Mouse (Mus musculus): Measurements from ENCODE around the gene Hspb7.

Hspb7 gene

GRCm38 (mm10) chr4:141420192-141420829, at the start of gene Hspb7:
Gene Hspb7 (plus strand): TSS chr4:141420779.
- no peak for DNase-seq (ENCODE audit: low read depth, low spot score)

GRCm38 (mm10) chr4:141372426-141372825, 48.2 kb upstream of the Hspb7 start:
- DNase-seq (ENCODE audit: low read depth, low spot score), result no peak

- no peak for DNase-seq (ENCODE audit: low read depth, low spot score)
Measured at GRCm38 (mm10) chr4:141379674-141380073, 40.9 kb upstream of the Hspb7 start.

- DNase-seq (ENCODE audit: low read depth, low spot score), result peak; percentile 33
Measured at GRCm38 (mm10) chr4:141382406-141382805, 38.2 kb upstream of the Hspb7 start.

GRCm38 (mm10) chr4:141385275-141385674, 35.3 kb upstream of the Hspb7 start:
- peak; percentile 79 for DNase-seq (ENCODE audit: low read depth, low spot score)

- DNase-seq (ENCODE audit: low read depth, low spot score), result no peak
Measured at GRCm38 (mm10) chr4:141386150-141386549, 34.4 kb upstream of the Hspb7 start.

- peak; percentile 81 for DNase-seq (ENCODE audit: low read depth, low spot score)
Measured at GRCm38 (mm10) chr4:141387093-141387784, 33.3 kb upstream of the Hspb7 start.

GRCm38 (mm10) chr4:141387933-141388332, 32.6 kb upstream of the Hspb7 start:
- no peak for DNase-seq (ENCODE audit: low read depth, low spot score)

GRCm38 (mm10) chr4:141389366-141390150, 31.0 kb upstream of the Hspb7 start:
- DNase-seq (ENCODE audit: low read depth, low spot score), result no peak

- no peak for DNase-seq (ENCODE audit: low read depth, low spot score)
Measured at GRCm38 (mm10) chr4:141391293-141391692, 29.3 kb upstream of the Hspb7 start.

- DNase-seq (ENCODE audit: low read depth, low spot score), result no peak
Measured at GRCm38 (mm10) chr4:141394751-141395150, 25.8 kb upstream of the Hspb7 start.

- no peak for DNase-seq (ENCODE audit: low read depth, low spot score)
Measured at GRCm38 (mm10) chr4:141397861-141398260, 22.7 kb upstream of the Hspb7 start.

GRCm38 (mm10) chr4:141398545-141398944, 22.0 kb upstream of the Hspb7 start, which contains the start of gene Clcnka:
Gene Clcnka (minus strand): TSS chr4:141398724.
- no peak for DNase-seq (ENCODE audit: low read depth, low spot score)

GRCm38 (mm10) chr4:141400171-141400570, 20.4 kb upstream of the Hspb7 start:
- no peak for DNase-seq (ENCODE audit: low read depth, low spot score)

- DNase-seq (ENCODE audit: low read depth, low spot score), result peak; percentile 89
Measured at GRCm38 (mm10) chr4:141404518-141405313, 15.9 kb upstream of the Hspb7 start.

GRCm38 (mm10) chr4:141405314-141405622, 15.3 kb upstream of the Hspb7 start:
- no peak for DNase-seq (ENCODE audit: low read depth, low spot score)

- peak; percentile 74 for DNase-seq (ENCODE audit: low read depth, low spot score)
Measured at GRCm38 (mm10) chr4:141406516-141407299, 13.9 kb upstream of the Hspb7 start.

GRCm38 (mm10) chr4:141408577-141408976, 12.0 kb upstream of the Hspb7 start:
- no peak for DNase-seq (ENCODE audit: low read depth, low spot score)

GRCm38 (mm10) chr4:141411430-141411992, 9.1 kb upstream of the Hspb7 start:
- DNase-seq (ENCODE audit: low read depth, low spot score), result peak; percentile 47

GRCm38 (mm10) chr4:141415924-141416323, 4.7 kb upstream of the Hspb7 start, which contains the start of gene Clcnkb:
Gene Clcnkb (minus strand): TSS chr4:141416014.
- no peak for DNase-seq (ENCODE audit: low read depth, low spot score)

Measured in CD4-positive, CD25-positive, alpha-beta regulatory T cell, adult 2 months (primary cell).